Mouse (Mus musculus) midbrain, embryonic 14.5 days (tissue): ENCODE results near the gene Elovl6. TPM values are rescaled to one million over a fixed set of nuclear protein-coding genes. Genes with fewer than 3 reads are reported as not detected.

Experiments used
- ATAC-seq: fragments of 200-750 bp; cut with Nextera tagmentation; 2 replicates; pipeline ENCODE4 v1.8.0; 2017; ENCODE audit warnings: moderate number of reproducible peaks, moderate library complexity; ENCODE audit not compliant: low FRiP score, low TSS enrichment
- DNase-seq: peaks from one replicate; pipeline ENCODE4 v3.0.0-alpha.2; 2015
- H3K27ac ChIP-seq: fragments of 300-500 bp; sonication (generic); replicated peaks from 2 replicates; pipeline ENCODE4 v1.5.1; 2014; ENCODE audit warnings: mild to moderate bottlenecking, low read depth, low read length, moderate library complexity
- H3K27me3 ChIP-seq: fragments of 300-500 bp; sonication (generic); 2 replicates; pipeline ENCODE4 v1.6.1; 2014; ENCODE audit warnings: low read length, control low read depth, mixed read lengths; ENCODE audit not compliant: control insufficient read depth, insufficient read depth
- H3K36me3 ChIP-seq: fragments of 300-500 bp; sonication (generic); 2 replicates; pipeline ENCODE4 v1.6.1; 2014; ENCODE audit warnings: low read length, control low read depth; ENCODE audit not compliant: control insufficient read depth, insufficient read depth
- H3K4me1 ChIP-seq: fragments of 300-500 bp; sonication (generic); 2 replicates; pipeline ENCODE4 v1.6.1; 2014; ENCODE audit warnings: mild to moderate bottlenecking, antibody characterized with exemption, low read length, control low read depth; ENCODE audit not compliant: control insufficient read depth, insufficient read depth
- H3K4me2 ChIP-seq: fragments of 300-500 bp; sonication (generic); 2 replicates; pipeline ENCODE4 v1.6.1; 2014; ENCODE audit warnings: mild to moderate bottlenecking, low read length, moderate library complexity
- H3K4me3 ChIP-seq: fragments of 300-500 bp; sonication (generic); replicated peaks from 2 replicates; pipeline ENCODE4 v1.5.1; 2014; ENCODE audit warnings: low read depth, low read length
- H3K9ac ChIP-seq: fragments of 300-500 bp; sonication (generic); replicated peaks from 2 replicates; pipeline ENCODE4 v1.6.1; 2014; ENCODE audit warnings: mild to moderate bottlenecking, low read length, moderate library complexity
- H3K9me3 ChIP-seq: fragments of 300-500 bp; sonication (generic); 2 replicates; pipeline ENCODE4 v1.6.1; 2016; ENCODE audit warnings: low read length, control low read depth, mixed read lengths; ENCODE audit not compliant: control insufficient read depth
- WGBS: fragments of 180-500 bp; shearing (Covaris S2); extraction: QIAGEN DNeasy Blood & Tissue Kit; methylation state at CpG from one replicate; pipeline ENCODE4 v1.1.7; 2014; 5-methylcytosine and 5-hydroxymethylcytosine counted together
- polyA plus RNA-seq: library from polyadenylated mRNA; unstranded; fragments of >200 nt; fragmentation: Nextera tagmentation; extraction: Ambion mirVana; gene quantifications from 2 replicates; pipeline ENCODE4 v1.2.1, GENCODE M21; 2014

The Elovl6 gene
- polyA plus RNA-seq, 1 experiment from 2014 or later, result 30.4 TPM

GRCm38 (mm10) chr3:129535444-129535843, 3.3 kb downstream of the Elovl6 start:
- DNase-seq (peak; percentile 46), ATAC-seq (no peak)
- Histone ChIP-seq H3K27me3 (no peaks in the 10 kb centered on the region), H3K27ac (peak overlapping the region; percentile 93), H3K9me3 (no peaks in the 10 kb centered on the region), H3K4me1 (peaks cover 39% of the 10 kb centered on the region), H3K4me3 (peak overlapping the region; percentile 85), H3K9ac (peak overlapping the region; percentile 54), H3K36me3 (no peaks in the 10 kb centered on the region), H3K4me2 (peak overlapping the region; percentile 65)
- WGBS, result 25% methylated on average over 6 of the region's 6 CpGs

GRCm38 (mm10) chr3:129536109-129536508, 4.0 kb downstream of the Elovl6 start:
- Histone ChIP-seq H3K27ac (peak overlapping the region; percentile 93), H3K27me3 (no peaks in the 10 kb centered on the region), H3K4me2 (peak overlapping the region; percentile 65), H3K9ac (peak overlapping the region; percentile 54), H3K36me3 (no peaks in the 10 kb centered on the region), H3K4me1 (peaks cover 39% of the 10 kb centered on the region), H3K9me3 (no peaks in the 10 kb centered on the region), H3K4me3 (peak overlapping the region; percentile 85)
- ATAC-seq (peak; percentile 93), DNase-seq (peak; percentile 99)
- under 1% methylated on average over 11 of the region's 11 CpGs for WGBS

- Histone ChIP-seq H3K27ac (no peak overlapping the region), H3K4me1 (peaks cover 34% of the 10 kb centered on the region), H3K9ac (no peak overlapping the region; the same call in 1 of the 2 replicates), H3K4me3 (no peak overlapping the region), H3K4me2 (no peak overlapping the region), H3K9me3 (no peaks in the 10 kb centered on the region), H3K36me3 (peaks cover 2% of the 10 kb centered on the region; the same call in 1 of the 2 replicates), H3K27me3 (no peaks in the 10 kb centered on the region)
- no peak for DNase-seq
- 25% methylated on average over 5 of the region's 5 CpGs for WGBS
- ATAC-seq, result no peak
These were observed 5.8 kb downstream of the Elovl6 start for GRCm38 (mm10) chr3:129537954-129538353.

- H3K4me1 ChIP-seq, result peaks cover 22% of the 10 kb centered on the region
- H3K27me3 ChIP-seq, result no peaks in the 10 kb centered on the region
- peaks cover 7% of the 10 kb centered on the region; the same call in 1 of the 2 replicates for H3K9me3 ChIP-seq
- H3K4me3 ChIP-seq, result no peak overlapping the region
- peaks cover 2% of the 10 kb centered on the region; the same call in 1 of the 2 replicates for H3K36me3 ChIP-seq
- H3K9ac ChIP-seq, result no peak overlapping the region
- H3K27ac ChIP-seq, result no peak overlapping the region
- ATAC-seq (no peak), DNase-seq (no peak)
- WGBS, result 87% methylated on average over 2 of the region's 2 CpGs
- H3K4me2 ChIP-seq, result no peak overlapping the region
These were observed 8.7 kb downstream of the Elovl6 start for GRCm38 (mm10) chr3:129540882-129541281.

- H3K36me3 ChIP-seq, result peaks cover 2% of the 10 kb centered on the region; the same call in 1 of the 2 replicates
- WGBS, result 93% methylated on average over 11 of the region's 11 CpGs
- ATAC-seq (no peak), DNase-seq (no peak)
- peaks cover 22% of the 10 kb centered on the region for H3K4me1 ChIP-seq
- H3K4me2 ChIP-seq, result no peak overlapping the region
- no peak overlapping the region for H3K4me3 ChIP-seq
- H3K9me3 ChIP-seq, result peaks cover 7% of the 10 kb centered on the region; the same call in 1 of the 2 replicates
- H3K27me3 ChIP-seq, result no peaks in the 10 kb centered on the region
- no peak overlapping the region for H3K27ac ChIP-seq
- H3K9ac ChIP-seq, result no peak overlapping the region
These were observed 9.3 kb downstream of the Elovl6 start for GRCm38 (mm10) chr3:129541456-129541855.

- Histone ChIP-seq H3K9me3 (peaks cover 7% of the 10 kb centered on the region; the same call in 1 of the 2 replicates), H3K27ac (no peak overlapping the region), H3K9ac (no peak overlapping the region), H3K4me1 (peaks cover 3% of the 10 kb centered on the region; the same call in 1 of the 2 replicates), H3K36me3 (peaks cover 2% of the 10 kb centered on the region; the same call in 1 of the 2 replicates), H3K27me3 (no peaks in the 10 kb centered on the region), H3K4me2 (no peak overlapping the region), H3K4me3 (no peak overlapping the region)
- DNase-seq (no peak), ATAC-seq (no peak)
- WGBS, result 94% methylated on average over 3 of the region's 3 CpGs
These were observed 11.2 kb downstream of the Elovl6 start for GRCm38 (mm10) chr3:129543376-129543775.

- no peak for DNase-seq
- peaks cover 2% of the 10 kb centered on the region; the same call in 1 of the 2 replicates for H3K36me3 ChIP-seq
- no peak overlapping the region for H3K4me2 ChIP-seq
- no peak overlapping the region for H3K4me3 ChIP-seq
- no peaks in the 10 kb centered on the region for H3K27me3 ChIP-seq
- WGBS, result 100% methylated on average over 1 of the region's 1 CpGs
- H3K27ac ChIP-seq, result no peak overlapping the region
- H3K9ac ChIP-seq, result no peak overlapping the region
- no peaks in the 10 kb centered on the region for H3K4me1 ChIP-seq
- peaks cover 7% of the 10 kb centered on the region; the same call in 1 of the 2 replicates for H3K9me3 ChIP-seq
- no peak for ATAC-seq
These were observed 12.1 kb downstream of the Elovl6 start for GRCm38 (mm10) chr3:129544217-129544616.

- H3K4me3 ChIP-seq, result no peak overlapping the region
These were observed 13.1 kb downstream of the Elovl6 start for GRCm38 (mm10) chr3:129545228-129545627.

GRCm38 (mm10) chr3:129545801-129546200, 13.6 kb downstream of the Elovl6 start:
- Histone ChIP-seq H3K27me3 (no peaks in the 10 kb centered on the region), H3K4me1 (no peaks in the 10 kb centered on the region), H3K9me3 (peaks cover 7% of the 10 kb centered on the region; the same call in 1 of the 2 replicates), H3K27ac (no peak overlapping the region), H3K4me3 (no peak overlapping the region), H3K4me2 (no peak overlapping the region), H3K36me3 (peaks cover 2% of the 10 kb centered on the region; the same call in 1 of the 2 replicates), H3K9ac (no peak overlapping the region)
- 86% methylated on average over 6 of the region's 6 CpGs for WGBS
- DNase-seq (no peak), ATAC-seq (no peak; the same call in 1 of the 2 replicates)

More at GRCm38 (mm10) chr3:129545228-129545627, 13.1 kb downstream of the Elovl6 start:
- H3K4me2 ChIP-seq, result no peak overlapping the region
- no peak overlapping the region for H3K27ac ChIP-seq
- ATAC-seq (no peak), DNase-seq (no peak)
- no peak overlapping the region for H3K9ac ChIP-seq
- H3K4me1 ChIP-seq, result no peaks in the 10 kb centered on the region
- 67% methylated on average over 1 of the region's 1 CpGs for WGBS
- peaks cover 2% of the 10 kb centered on the region; the same call in 1 of the 2 replicates for H3K36me3 ChIP-seq
- peaks cover 7% of the 10 kb centered on the region; the same call in 1 of the 2 replicates for H3K9me3 ChIP-seq
- no peaks in the 10 kb centered on the region for H3K27me3 ChIP-seq
